Mouse (Mus musculus) kidney, postnatal 0 days (tissue): ENCODE measurements around the gene Agbl4. TPM values are rescaled to one million over a fixed set of nuclear protein-coding genes. Genes with fewer than 3 reads are reported as not detected.

ENCODE experiments used
- ATAC-seq: fragments of 200-750 bp; cut with Nextera tagmentation; replicated peaks from 2 replicates; pipeline ENCODE4 v1.8.0; 2017; ENCODE audit warnings: low read depth, moderate number of reproducible peaks, moderate TSS enrichment, moderate library complexity; ENCODE audit not compliant: low FRiP score
- DNase-seq: peaks from one replicate; pipeline ENCODE4 v3.0.0-alpha.2; 2016; ENCODE audit warnings: low spot score
- H3K27ac ChIP-seq: fragments of 300-500 bp; sonication (generic); 2 replicates; pipeline ENCODE4 v1.5.1; 2014; ENCODE audit warnings: mild to moderate bottlenecking
- H3K27me3 ChIP-seq: fragments of 300-500 bp; sonication (generic); 2 replicates; pipeline ENCODE4 v1.6.1; 2014; ENCODE audit warnings: low read length, mixed read lengths; ENCODE audit not compliant: insufficient read depth
- H3K36me3 ChIP-seq: fragments of 300-500 bp; sonication (generic); 2 replicates; pipeline ENCODE4 v1.6.1; 2014; ENCODE audit warnings: low read length, mixed read lengths; ENCODE audit not compliant: insufficient read depth
- H3K4me1 ChIP-seq: fragments of 300-500 bp; sonication (generic); replicated peaks from 2 replicates; pipeline ENCODE4 v1.6.1; 2014; ENCODE audit warnings: antibody characterized with exemption, low read length, mixed read lengths; ENCODE audit not compliant: insufficient read depth
- H3K4me2 ChIP-seq: fragments of 300-500 bp; sonication (generic); 2 replicates; pipeline ENCODE4 v1.6.1; 2014; ENCODE audit warnings: mild to moderate bottlenecking, low read length, moderate library complexity, mixed read lengths
- H3K4me3 ChIP-seq: fragments of 300-500 bp; sonication (generic); replicated peaks from 2 replicates; pipeline ENCODE4 v1.5.1; 2014; ENCODE audit warnings: low read depth, low read length
- H3K9ac ChIP-seq: fragments of 300-500 bp; sonication (generic); 2 replicates; pipeline ENCODE4 v1.6.1; 2014; ENCODE audit warnings: low read depth, low read length
- H3K9me3 ChIP-seq: fragments of 300-500 bp; sonication (generic); replicated peaks from 2 replicates; pipeline ENCODE4 v1.6.1; 2016; ENCODE audit warnings: low read length, inconsistent platforms, mixed read lengths
- CTCF ChIP-seq: IDR thresholded peaks from 2 replicates; pipeline ENCODE4 v1.5.1; 2016; ENCODE audit warnings: antibody characterized with exemption, low read depth, mild to moderate bottlenecking, moderate library complexity
- WGBS: fragments of 180-500 bp; shearing (Covaris S2); extraction: QIAGEN DNeasy Blood & Tissue Kit; methylation state at CpG from one replicate; pipeline ENCODE4 v1.1.7; 2014; 5-methylcytosine and 5-hydroxymethylcytosine counted together
- polyA plus RNA-seq: library from polyadenylated mRNA; unstranded; fragments of >200 nt; fragmentation: Nextera tagmentation; extraction: Ambion mirVana; gene quantifications from 2 replicates; pipeline ENCODE4 v1.2.1, GENCODE M21; 2015

The Agbl4 gene
- polyA plus RNA-seq, 1 experiment from 2014 or later = 0.28 TPM

DNA sequence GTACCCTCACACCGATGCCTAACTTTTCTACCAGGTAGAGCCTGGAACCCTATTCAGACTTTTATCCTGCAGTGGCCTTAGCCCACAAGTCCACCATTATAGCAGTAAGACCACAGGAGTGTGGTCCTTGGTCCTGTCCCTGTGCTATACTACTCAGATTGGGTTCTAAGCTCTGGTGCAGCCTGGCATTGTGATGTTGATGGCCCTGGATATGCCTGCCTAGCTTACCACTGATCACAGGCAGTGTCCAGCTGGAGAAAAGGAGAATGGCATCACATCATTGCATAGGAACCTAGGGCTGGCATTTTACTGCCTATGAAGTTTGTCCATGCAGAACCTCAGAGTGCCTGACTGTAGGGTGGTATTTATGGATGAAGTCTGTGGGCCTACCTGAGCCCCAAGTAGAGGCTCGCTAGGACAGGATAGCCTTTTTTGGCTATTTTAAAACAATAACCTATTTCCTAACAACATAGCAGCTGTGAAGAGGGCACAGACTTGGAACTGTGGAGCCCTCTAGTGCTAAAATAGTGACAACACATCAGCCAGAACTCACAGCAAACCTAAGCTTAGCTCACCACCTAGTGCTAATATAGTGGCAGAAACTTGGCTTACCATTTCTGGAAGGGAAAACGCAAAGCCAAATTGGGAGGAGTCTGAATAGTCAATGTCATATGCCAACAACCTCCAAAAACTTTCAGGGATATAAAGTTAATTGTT lies 911.3 kb downstream of the Agbl4 start:
- peak; percentile 21 for DNase-seq
- no peaks in the 10 kb centered on the region for H3K36me3 ChIP-seq
- H3K27me3 ChIP-seq = no peaks in the 10 kb centered on the region
- H3K9ac ChIP-seq = no peak overlapping the region
- H3K9me3 ChIP-seq = no peaks in the 10 kb centered on the region; the same call in 1 of the 2 replicates
- peak; percentile 62 for TF ChIP-seq CTCF
- WGBS = 72% methylated on average over 3 of the region's 3 CpGs
- no peak overlapping the region for H3K4me2 ChIP-seq
- H3K4me3 ChIP-seq = no peak overlapping the region
- ATAC-seq = no peak
- no peaks in the 10 kb centered on the region for H3K4me1 ChIP-seq
- H3K27ac ChIP-seq = no peak overlapping the region

DNA sequence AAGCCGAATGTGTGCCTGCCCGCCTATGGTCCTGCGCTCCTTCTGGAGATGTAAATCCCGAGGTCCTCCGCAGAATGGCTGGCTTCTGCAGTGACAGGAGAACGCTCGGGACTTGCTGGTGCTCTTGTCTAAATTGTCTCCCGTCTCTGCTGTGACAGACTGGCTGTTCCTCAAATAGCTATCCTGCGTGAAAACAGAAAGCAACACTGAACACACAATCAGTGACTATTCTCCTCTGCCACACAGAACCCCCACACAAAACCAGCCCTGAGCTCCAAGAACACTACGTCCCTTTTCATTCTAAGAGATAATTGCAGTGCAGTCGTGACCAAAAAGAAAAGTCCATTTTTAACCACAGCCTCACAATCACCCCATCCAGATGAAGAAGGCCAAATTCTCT lies 929.6 kb downstream of the Agbl4 start:
- no peak for TF ChIP-seq CTCF
- Histone ChIP-seq H3K4me2 (no peak overlapping the region), H3K36me3 (no peaks in the 10 kb centered on the region), H3K4me3 (no peak overlapping the region), H3K27ac (no peak overlapping the region), H3K9me3 (no peaks in the 10 kb centered on the region), H3K9ac (no peak overlapping the region), H3K27me3 (no peaks in the 10 kb centered on the region), H3K4me1 (no peaks in the 10 kb centered on the region)
- ATAC-seq (no peak), DNase-seq (no peak)
- WGBS = 85% methylated on average over 11 of the region's 11 CpGs

DNA sequence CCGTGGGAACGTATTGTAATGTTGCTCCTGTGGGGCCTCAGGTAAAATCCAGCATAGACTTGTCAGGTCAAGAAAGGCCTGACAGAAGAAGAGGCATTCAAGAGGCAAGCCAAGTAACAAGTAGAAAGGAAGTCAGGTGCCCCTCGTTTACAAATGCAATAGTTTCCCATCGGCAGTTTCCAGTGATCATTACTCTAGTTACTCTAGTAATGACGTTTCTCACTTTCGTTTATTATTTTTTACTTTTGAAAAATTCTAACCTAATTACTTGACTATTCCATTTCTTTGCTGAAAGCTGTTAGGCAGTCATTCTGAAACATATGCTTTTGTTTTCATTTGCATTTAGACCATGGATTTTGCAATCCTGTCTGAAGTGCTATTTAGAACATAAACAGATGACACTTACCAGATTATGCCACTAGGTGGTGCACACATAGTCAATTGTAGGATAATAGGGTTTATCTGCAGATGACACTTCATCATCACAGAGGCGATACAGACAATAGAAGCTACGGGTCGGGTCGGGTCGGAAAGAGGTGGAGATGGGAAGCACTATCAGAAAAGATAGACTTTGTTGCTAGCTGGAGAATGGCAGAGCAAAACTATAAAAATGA lies 930.4 kb downstream of the Agbl4 start:
- no peaks in the 10 kb centered on the region for H3K4me1 ChIP-seq
- H3K27ac ChIP-seq = no peak overlapping the region
- no peaks in the 10 kb centered on the region for H3K36me3 ChIP-seq
- no peak overlapping the region for H3K4me2 ChIP-seq
- WGBS = 66% methylated on average over 11 of the region's 11 CpGs
- H3K9me3 ChIP-seq = no peaks in the 10 kb centered on the region
- H3K9ac ChIP-seq = no peak overlapping the region
- DNase-seq (peak; percentile 70), ATAC-seq (no peak)
- H3K27me3 ChIP-seq = no peaks in the 10 kb centered on the region
- H3K4me3 ChIP-seq = no peak overlapping the region
- peak; percentile 85 for TF ChIP-seq CTCF

DNA sequence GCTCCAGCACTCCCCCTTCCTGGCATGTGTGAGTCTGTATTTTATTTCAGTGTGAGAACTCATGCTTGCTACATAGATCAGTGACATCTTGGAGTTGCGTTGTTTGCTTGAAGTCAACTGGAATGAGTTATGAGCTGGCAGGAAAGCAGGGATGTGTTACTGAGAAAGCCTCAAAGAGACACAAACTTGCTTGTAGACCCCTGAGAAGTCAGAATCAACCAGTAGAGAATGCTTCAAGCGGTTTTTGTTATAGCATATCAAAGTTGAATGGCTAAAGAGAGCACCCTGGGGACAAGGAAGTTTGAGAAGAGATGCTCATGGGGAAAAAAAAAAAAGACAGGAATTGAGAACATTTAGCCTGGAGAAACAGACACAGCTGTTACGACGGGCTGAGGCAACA lies 932.0 kb downstream of the Agbl4 start:
- no peaks in the 10 kb centered on the region for H3K4me1 ChIP-seq
- H3K27ac ChIP-seq = no peak overlapping the region
- no peak overlapping the region for H3K9ac ChIP-seq
- ATAC-seq (no peak), DNase-seq (peak; percentile 5)
- H3K4me3 ChIP-seq = no peak overlapping the region
- no peak for TF ChIP-seq CTCF
- no peaks in the 10 kb centered on the region for H3K36me3 ChIP-seq
- H3K27me3 ChIP-seq = no peaks in the 10 kb centered on the region
- H3K9me3 ChIP-seq = no peaks in the 10 kb centered on the region
- no peak overlapping the region for H3K4me2 ChIP-seq
- WGBS = 64% methylated on average over 4 of the region's 4 CpGs

DNA sequence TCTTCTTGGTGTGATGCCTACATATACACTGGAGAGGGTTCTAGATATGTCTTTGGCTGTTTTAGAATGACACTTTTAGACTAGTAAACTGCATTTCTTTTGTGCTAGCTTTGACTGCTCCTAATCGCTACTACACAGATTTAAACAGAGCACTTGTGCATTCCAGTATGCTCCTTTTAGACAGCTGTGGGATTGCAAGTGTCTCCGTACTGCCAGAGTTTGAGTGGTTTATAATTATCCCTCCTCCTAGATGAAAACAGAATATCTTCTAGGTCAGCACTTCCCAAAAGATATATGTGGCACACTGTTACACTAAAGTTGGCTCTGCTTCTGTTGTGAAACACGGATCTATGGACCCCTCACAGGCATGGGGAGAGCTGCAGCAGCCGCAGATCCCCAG lies 935.4 kb downstream of the Agbl4 start:
- Histone ChIP-seq H3K4me1 (no peaks in the 10 kb centered on the region), H3K4me2 (no peak overlapping the region), H3K4me3 (no peak overlapping the region), H3K36me3 (no peaks in the 10 kb centered on the region), H3K27me3 (no peaks in the 10 kb centered on the region), H3K9me3 (no peaks in the 10 kb centered on the region), H3K9ac (no peak overlapping the region), H3K27ac (no peak overlapping the region)
- ATAC-seq (no peak), DNase-seq (no peak)
- 69% methylated on average over 4 of the region's 4 CpGs for WGBS
- TF ChIP-seq CTCF = no peak

DNA sequence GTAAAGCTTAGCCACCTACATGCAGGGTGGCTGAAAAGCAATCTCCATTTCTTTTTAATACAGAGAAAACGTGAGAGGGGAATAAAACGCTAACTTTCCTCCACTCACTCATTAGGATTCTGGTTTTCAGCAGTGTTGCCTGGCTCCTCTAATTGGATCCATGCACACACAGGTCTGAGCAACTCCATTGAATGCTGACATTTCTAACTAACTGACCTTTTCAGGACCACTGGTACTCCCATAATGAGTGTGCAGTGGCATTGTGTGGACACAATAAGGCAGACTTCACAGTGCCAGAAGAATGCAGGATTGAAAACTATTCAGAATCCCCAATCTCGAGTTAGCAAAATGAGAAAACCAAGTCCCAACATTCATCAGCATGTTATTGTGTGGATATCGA lies 952.5 kb downstream of the Agbl4 start:
- Histone ChIP-seq H3K4me3 (no peak overlapping the region), H3K27ac (no peak overlapping the region), H3K4me2 (no peak overlapping the region), H3K4me1 (no peaks in the 10 kb centered on the region), H3K36me3 (no peaks in the 10 kb centered on the region), H3K27me3 (no peaks in the 10 kb centered on the region), H3K9ac (no peak overlapping the region), H3K9me3 (no peaks in the 10 kb centered on the region)
- WGBS = 64% methylated on average over 4 of the region's 4 CpGs
- TF ChIP-seq CTCF = no peak
- ATAC-seq (no peak), DNase-seq (no peak)
